Mouse (Mus musculus) hindbrain, embryonic 16.5 days (tissue): ENCODE measurements around the gene Pigm. TPM values are rescaled to one million over a fixed set of nuclear protein-coding genes. Genes with fewer than 3 reads are reported as not detected.

Source experiments
- ATAC-seq: fragments of 200-750 bp; cut with Nextera tagmentation; 2 replicates; pipeline ENCODE4 v1.8.0; 2017; ENCODE audit warnings: moderate TSS enrichment, moderate library complexity
- H3K27ac ChIP-seq: fragments of 300-500 bp; sonication (generic); 2 replicates; pipeline ENCODE4 v1.5.1; 2014; ENCODE audit warnings: low read depth, mild to moderate bottlenecking, control low read depth, low read length, moderate library complexity
- H3K27me3 ChIP-seq: fragments of 300-500 bp; sonication (generic); replicated peaks from 2 replicates; pipeline ENCODE4 v1.6.1; 2014; ENCODE audit warnings: low read length; ENCODE audit not compliant: control insufficient read depth, insufficient read depth
- H3K36me3 ChIP-seq: fragments of 300-500 bp; sonication (generic); 2 replicates; pipeline ENCODE4 v1.6.1; 2014; ENCODE audit warnings: mild to moderate bottlenecking, low read length, moderate library complexity, mixed read lengths; ENCODE audit not compliant: control insufficient read depth, insufficient read depth
- H3K4me1 ChIP-seq: fragments of 300-500 bp; sonication (generic); 2 replicates; pipeline ENCODE4 v1.6.1; 2014; ENCODE audit warnings: low read depth, low read length; ENCODE audit not compliant: control insufficient read depth, insufficient read depth
- H3K4me2 ChIP-seq: fragments of 300-500 bp; sonication (generic); 2 replicates; pipeline ENCODE4 v1.6.1; 2014; ENCODE audit warnings: mild to moderate bottlenecking, low read length, control low read depth, moderate library complexity
- H3K4me3 ChIP-seq: fragments of 300-500 bp; sonication (generic); 2 replicates; pipeline ENCODE4 v1.5.1; 2014; ENCODE audit warnings: mild to moderate bottlenecking, low read length, control low read depth, moderate library complexity
- H3K9ac ChIP-seq: fragments of 300-500 bp; sonication (generic); 2 replicates; pipeline ENCODE4 v1.6.1; 2014; ENCODE audit warnings: low read depth, mild to moderate bottlenecking, control low read depth, low read length, moderate library complexity
- H3K9me3 ChIP-seq: fragments of 300-500 bp; sonication (generic); 2 replicates; pipeline ENCODE4 v1.6.1; 2014; ENCODE audit warnings: mild to moderate bottlenecking, low read length, moderate library complexity; ENCODE audit not compliant: control insufficient read depth
- WGBS: fragments of 180-500 bp; shearing (Covaris S2); extraction: QIAGEN DNeasy Blood & Tissue Kit; methylation state at CpG from one replicate; pipeline ENCODE4 v1.1.7; 2014; 5-methylcytosine and 5-hydroxymethylcytosine counted together
- polyA plus RNA-seq: library from polyadenylated mRNA; unstranded; fragments of >200 nt; fragmentation: Nextera tagmentation; extraction: Ambion mirVana; gene quantifications from 2 replicates; pipeline ENCODE4 v1.2.1, GENCODE M21; 2015

Pigm gene
- 3.1 and 3.9 TPM in 2 replicates for polyA plus RNA-seq

GRCm38 (mm10) chr1:172376198-172376667 is at the start of gene Pigm:
Gene Pigm, plus strand, starts transcription at chr1:172376546.
- peak within 1 kb of the TSS; percentile 98 for H3K4me2 ChIP-seq
- H3K27ac ChIP-seq = peak within 1 kb of the TSS; percentile 44
- H3K36me3 ChIP-seq = peaks cover 2% of the 10 kb centered on the region; the same call in 1 of the 2 replicates
- H3K9me3 ChIP-seq = no peaks in the 10 kb centered on the region
- peak; percentile 99 for ATAC-seq
- H3K27me3 ChIP-seq = no peaks in the 10 kb centered on the region
- peaks cover 23% of the 10 kb centered on the region for H3K4me1 ChIP-seq
- peak within 1 kb of the TSS; percentile 51 for H3K4me3 ChIP-seq
- peak within 1 kb of the TSS; percentile 64 for H3K9ac ChIP-seq
- WGBS = under 1% methylated on average over 38 of the region's 39 CpGs

GRCm38 (mm10) chr1:172326684-172327083 is 49.7 kb upstream of the Pigm start:
- H3K4me3 ChIP-seq = peak overlapping the region; percentile 53
- no peaks in the 10 kb centered on the region for H3K27me3 ChIP-seq
- H3K27ac ChIP-seq = no peak overlapping the region
- peaks cover 20% of the 10 kb centered on the region for H3K4me1 ChIP-seq
- no peaks in the 10 kb centered on the region for H3K36me3 ChIP-seq
- no peak for ATAC-seq
- WGBS = 63% methylated on average over 11 of the region's 11 CpGs
- H3K9ac ChIP-seq = no peak overlapping the region
- H3K4me2 ChIP-seq = peak overlapping the region; percentile 87
- H3K9me3 ChIP-seq = no peaks in the 10 kb centered on the region

DNA sequence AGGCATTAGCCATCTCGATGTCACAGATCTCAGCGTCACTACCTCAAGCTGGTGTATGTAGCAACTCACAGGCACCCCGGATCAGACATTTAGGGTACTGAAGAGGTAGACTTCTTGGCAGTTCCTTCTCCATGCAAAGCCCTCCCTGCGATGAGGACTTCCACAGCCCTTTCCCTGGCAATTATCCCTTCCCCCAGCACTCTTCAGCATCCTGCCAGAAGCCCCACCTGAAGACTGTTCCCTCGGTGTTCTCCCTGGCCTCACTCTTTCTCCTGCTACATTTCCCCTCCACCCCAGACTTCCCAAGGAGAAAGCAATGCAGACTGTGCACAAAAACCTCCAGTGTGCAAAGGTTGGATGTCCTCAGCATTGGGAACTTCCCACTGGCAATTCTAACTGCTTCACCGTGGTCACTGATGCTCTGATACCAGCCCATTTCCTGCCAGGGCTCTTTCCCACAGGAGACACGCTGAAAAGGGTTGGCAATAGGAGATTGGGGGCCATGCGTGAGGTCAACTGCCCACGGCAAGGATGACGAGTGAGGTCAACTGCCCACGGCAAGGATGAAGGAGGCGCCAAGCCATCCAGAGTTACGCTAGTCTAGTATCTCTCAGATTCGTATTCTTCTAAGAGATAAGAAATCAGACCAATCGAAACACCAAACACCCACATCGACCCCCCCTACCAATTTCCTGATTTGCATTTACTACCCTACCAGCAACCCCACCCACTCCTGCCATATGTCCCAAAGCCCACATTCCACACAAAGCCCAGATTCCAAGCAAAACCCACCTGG is 48.9 kb upstream of the Pigm start:
- peaks cover 20% of the 10 kb centered on the region for H3K4me1 ChIP-seq
- no peak overlapping the region for H3K27ac ChIP-seq
- H3K4me3 ChIP-seq = no peak overlapping the region
- no peak for ATAC-seq
- H3K27me3 ChIP-seq = no peaks in the 10 kb centered on the region
- no peak overlapping the region for H3K9ac ChIP-seq
- no peaks in the 10 kb centered on the region for H3K9me3 ChIP-seq
- H3K4me2 ChIP-seq = no peak overlapping the region
- no peaks in the 10 kb centered on the region for H3K36me3 ChIP-seq
- WGBS = 91% methylated on average over 16 of the region's 16 CpGs

DNA sequence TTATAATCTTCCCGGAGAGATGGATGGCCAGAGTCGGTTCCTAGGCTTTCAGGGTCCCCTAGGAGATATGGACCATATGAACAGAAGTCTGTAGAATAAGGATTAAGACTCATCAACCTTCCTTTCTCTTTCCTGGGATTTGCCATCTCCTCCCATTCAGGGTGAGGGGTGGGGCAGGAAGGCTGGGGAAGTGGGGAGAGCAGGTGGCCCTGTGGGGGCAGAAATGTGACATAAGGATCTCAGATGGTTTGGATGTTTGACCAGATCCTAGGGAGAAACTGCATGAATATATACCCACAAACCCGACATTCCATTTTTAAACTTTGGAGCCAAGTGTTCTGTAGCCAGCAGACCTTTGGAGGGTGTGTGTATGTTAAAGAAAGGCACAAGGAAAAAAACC is 48.3 kb upstream of the Pigm start:
- Histone ChIP-seq H3K4me2 (no peak overlapping the region), H3K27me3 (no peaks in the 10 kb centered on the region), H3K9ac (no peak overlapping the region), H3K9me3 (no peaks in the 10 kb centered on the region), H3K4me1 (peaks cover 20% of the 10 kb centered on the region), H3K36me3 (no peaks in the 10 kb centered on the region), H3K27ac (no peak overlapping the region), H3K4me3 (no peak overlapping the region)
- no peak for ATAC-seq
- 80% methylated on average over 3 of the region's 3 CpGs for WGBS

GRCm38 (mm10) chr1:172328461-172328860 is 47.9 kb upstream of the Pigm start:
- no peak overlapping the region for H3K27ac ChIP-seq
- WGBS = 87% methylated on average over 7 of the region's 7 CpGs
- H3K27me3 ChIP-seq = no peaks in the 10 kb centered on the region
- H3K4me1 ChIP-seq = peaks cover 20% of the 10 kb centered on the region
- ATAC-seq = no peak
- H3K4me2 ChIP-seq = peak overlapping the region; percentile 64
- H3K36me3 ChIP-seq = no peaks in the 10 kb centered on the region
- H3K4me3 ChIP-seq = peak overlapping the region; percentile 44
- peak overlapping the region; percentile 62; the same call in 1 of the 2 replicates for H3K9ac ChIP-seq
- H3K9me3 ChIP-seq = no peaks in the 10 kb centered on the region

DNA sequence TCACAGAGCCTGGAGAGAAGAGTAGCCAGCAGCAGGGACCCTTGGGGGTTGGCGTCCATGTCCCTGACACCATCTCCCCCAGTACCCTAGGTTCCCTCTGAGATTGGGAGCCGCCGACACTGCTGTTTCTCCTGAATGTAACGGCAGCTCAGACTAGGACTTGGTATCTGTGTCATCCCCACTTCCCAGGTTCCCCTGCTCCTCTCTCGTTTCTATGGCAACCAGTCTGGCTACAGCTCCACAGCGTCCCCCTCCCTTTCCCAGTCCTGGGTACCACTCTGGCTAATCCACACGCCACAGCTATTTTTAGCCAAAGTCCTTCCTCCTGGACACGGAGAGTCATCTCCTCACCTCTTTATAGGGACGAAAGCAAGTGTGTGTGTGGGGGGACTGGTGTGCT is 47.2 kb upstream of the Pigm start, which contains the start of gene Kcnj9:
Gene Kcnj9 (minus strand): TSS at position 188 of the 400 bp plus-strand sequence.
- WGBS = 13% methylated on average over 9 of the region's 9 CpGs
- peak within 1 kb of the TSS; percentile 44 for H3K4me3 ChIP-seq
- ATAC-seq = peak; percentile 91
- H3K36me3 ChIP-seq = no peaks in the 10 kb centered on the region
- no peaks in the 10 kb centered on the region for H3K27me3 ChIP-seq
- H3K4me2 ChIP-seq = peak within 1 kb of the TSS; percentile 64
- peaks cover 20% of the 10 kb centered on the region for H3K4me1 ChIP-seq
- no peaks in the 10 kb centered on the region for H3K9me3 ChIP-seq
- 0 out of 2 replicates have a peak within 1 kb of the TSS, but pooled peaks have one; percentile 45 for H3K27ac ChIP-seq
- H3K9ac ChIP-seq = peak within 1 kb of the TSS; percentile 62

GRCm38 (mm10) chr1:172329616-172330015 is 46.7 kb upstream of the Pigm start:
- Histone ChIP-seq H3K4me3 (no peak overlapping the region), H3K9ac (0 out of 2 replicates have a peak overlapping the region, but pooled peaks have one; percentile 24)
- 68% methylated on average over 6 of the region's 6 CpGs for WGBS

DNA sequence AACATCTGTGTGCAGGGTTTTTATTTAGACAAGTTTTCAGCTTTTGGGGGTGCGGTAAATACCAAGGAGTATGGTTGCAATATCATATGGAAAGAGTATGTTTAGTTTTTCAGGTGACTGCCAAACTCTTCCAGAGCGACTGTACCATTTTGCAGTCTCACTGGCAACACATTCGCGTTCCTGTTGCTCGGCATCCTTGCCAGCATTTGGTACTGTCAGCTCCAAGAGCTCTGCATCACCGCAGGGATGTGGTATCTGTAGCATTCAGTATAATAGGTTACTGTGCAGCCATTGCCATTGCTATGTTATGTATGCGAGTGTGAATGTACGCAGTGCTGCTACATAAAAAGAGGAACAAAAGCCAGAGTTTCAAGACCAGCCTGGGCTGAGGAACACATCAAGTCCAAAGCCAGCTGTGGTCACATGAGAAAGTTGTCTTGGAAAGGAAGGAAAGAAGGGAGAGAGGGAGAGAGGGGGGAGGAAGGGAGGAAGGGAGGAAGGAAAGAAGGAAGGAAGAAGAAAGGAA is 44.9 kb upstream of the Pigm start:
- no peaks in the 10 kb centered on the region for H3K27me3 ChIP-seq
- WGBS = 56% methylated on average over 8 of the region's 8 CpGs
- no peak overlapping the region for H3K4me3 ChIP-seq
- no peak overlapping the region for H3K27ac ChIP-seq
- H3K36me3 ChIP-seq = no peaks in the 10 kb centered on the region
- H3K4me2 ChIP-seq = no peak overlapping the region
- H3K4me1 ChIP-seq = peaks cover 16% of the 10 kb centered on the region
- no peak overlapping the region for H3K9ac ChIP-seq
- ATAC-seq = no peak
- H3K9me3 ChIP-seq = no peaks in the 10 kb centered on the region

More at GRCm38 (mm10) chr1:172329616-172330015, 46.7 kb upstream of the Pigm start:
- Histone ChIP-seq H3K9me3 (no peaks in the 10 kb centered on the region), H3K36me3 (no peaks in the 10 kb centered on the region), H3K4me2 (peak overlapping the region; percentile 64), H3K27ac (no peak overlapping the region), H3K4me1 (peaks cover 20% of the 10 kb centered on the region), H3K27me3 (no peaks in the 10 kb centered on the region)
- ATAC-seq = peak; percentile 9

DNA sequence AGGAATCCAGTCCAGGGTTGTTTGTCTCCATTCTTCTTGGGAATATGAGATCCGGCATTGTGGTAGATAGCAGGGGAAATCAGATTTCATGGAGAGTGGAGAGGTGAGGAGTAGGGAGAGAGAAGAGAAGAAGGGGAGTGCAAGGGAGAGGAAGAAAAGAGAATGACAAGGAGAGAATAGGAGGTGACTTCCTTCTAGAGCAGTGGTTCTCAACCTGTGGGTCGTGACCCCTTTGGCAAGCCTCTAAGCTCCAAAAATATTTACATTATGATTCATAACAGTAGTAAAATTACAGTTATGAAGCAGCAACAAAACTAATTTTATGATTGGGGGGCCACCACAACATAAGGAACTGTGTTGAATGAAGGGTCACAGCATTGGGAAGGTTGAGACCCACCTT is 43.4 kb upstream of the Pigm start:
- no peak overlapping the region for H3K4me3 ChIP-seq
- WGBS = 87% methylated on average over 2 of the region's 2 CpGs

More for the DNA sequence above, 43.4 kb upstream of the Pigm start:
- Histone ChIP-seq H3K36me3 (no peaks in the 10 kb centered on the region), H3K27ac (no peak overlapping the region), H3K9ac (no peak overlapping the region), H3K4me1 (peaks cover 16% of the 10 kb centered on the region), H3K9me3 (no peaks in the 10 kb centered on the region), H3K27me3 (no peaks in the 10 kb centered on the region), H3K4me2 (no peak overlapping the region)
- ATAC-seq = no peak
